Mouse (Mus musculus) myocyte (in vitro differentiated cells): ENCODE measurements around the gene Igf1r. TPM values are rescaled to one million over a fixed set of nuclear protein-coding genes. Genes with fewer than 3 reads are reported as not detected.

ENCODE experiments used
- H3K27me3 ChIP-seq: one replicate; pipeline ENCODE4 v1.6.1; 2011; ENCODE audit not compliant: control insufficient read depth, insufficient read depth, insufficient read length
- H3K36me3 ChIP-seq: one replicate; pipeline ENCODE4 v1.6.1; 2011; ENCODE audit not compliant: control insufficient read depth, insufficient read depth
- H3K4me2 ChIP-seq: one replicate; pipeline ENCODE4 v1.6.1; 2011; ENCODE audit warnings: low read depth, control low read depth
- H3K4me3 ChIP-seq: one replicate; pipeline ENCODE4 v1.5.1; 2011; ENCODE audit warnings: mild to moderate bottlenecking, control low read depth, moderate library complexity
- H3K79me2 ChIP-seq: one replicate; pipeline ENCODE4 v1.6.1; 2011; ENCODE audit not compliant: control insufficient read depth, insufficient read depth
- H3ac ChIP-seq: one replicate; pipeline ENCODE4 v1.6.1; 2011; ENCODE audit not compliant: control insufficient read depth, insufficient read length
- CEBPB ChIP-seq: IDR thresholded peaks from 2 replicates; pipeline ENCODE4 v1.6.1; 2011; ENCODE audit warnings: mild to moderate bottlenecking, moderate library complexity; ENCODE audit not compliant: poor library complexity, insufficient read depth, severe bottlenecking
- E2F4 ChIP-seq: IDR thresholded peaks from one replicate; pipeline ENCODE4 v1.6.1; 2011; ENCODE audit warnings: mild to moderate bottlenecking, control low read depth, moderate library complexity; ENCODE audit not compliant: insufficient read depth
- MAX ChIP-seq: IDR thresholded peaks from one replicate; pipeline ENCODE4 v1.6.1; 2011; ENCODE audit warnings: low read depth, mild to moderate bottlenecking, control low read depth
- MYOD1 ChIP-seq, 3 experiments: IDR thresholded peaks; one replicate each; pipeline ENCODE4 v1.6.1; 2011; ENCODE audit warnings: control low read depth in 2 of 3, low read depth in 2 of 3, mild to moderate bottlenecking in 2 of 3, moderate library complexity in 1 of 3; ENCODE audit not compliant: insufficient read length in 2 of 3, control insufficient read depth in 1 of 3
- MYOG ChIP-seq, 3 experiments: IDR thresholded peaks; one replicate each; pipeline ENCODE4 v1.6.1; 2011; ENCODE audit warnings: control low read depth in 2 of 3, low read depth in 2 of 3, mild to moderate bottlenecking in 2 of 3; ENCODE audit not compliant: insufficient read length in 2 of 3, control insufficient read depth in 1 of 3, insufficient read depth in 1 of 3
- POLR2A ChIP-seq: IDR thresholded peaks from one replicate; pipeline ENCODE4 v1.6.1; 2011; ENCODE audit warnings: low read depth, mild to moderate bottlenecking, control low read depth, moderate library complexity; ENCODE audit not compliant: insufficient read length
- POLR2AphosphoS2 ChIP-seq: IDR thresholded peaks from one replicate; pipeline ENCODE4 v1.6.1; 2011; ENCODE audit warnings: low read depth, control low read depth; ENCODE audit not compliant: insufficient read length
- REST ChIP-seq: IDR thresholded peaks from one replicate; pipeline ENCODE4 v1.6.1; 2011; ENCODE audit warnings: mild to moderate bottlenecking, control low read depth, moderate library complexity; ENCODE audit not compliant: insufficient read depth, insufficient read length
- SRF ChIP-seq: IDR thresholded peaks from one replicate; pipeline ENCODE4 v1.6.1; 2011; ENCODE audit warnings: low read depth; ENCODE audit not compliant: control insufficient read depth, insufficient read length
- TCF12 ChIP-seq: IDR thresholded peaks from one replicate; pipeline ENCODE4 v1.6.1; 2011; ENCODE audit warnings: mild to moderate bottlenecking, control low read depth; ENCODE audit not compliant: poor library complexity, insufficient read depth, severe bottlenecking
- TCF3 ChIP-seq: IDR thresholded peaks from one replicate; pipeline ENCODE4 v1.6.1; 2011; ENCODE audit warnings: low read depth, control low read depth; ENCODE audit not compliant: insufficient read length
- USF1 ChIP-seq: IDR thresholded peaks from one replicate; pipeline ENCODE4 v1.6.1; 2011; ENCODE audit warnings: low read depth, mild to moderate bottlenecking, control low read depth, moderate library complexity
- polyA plus RNA-seq: library from polyadenylated mRNA; unstranded; fragments of >200 nt; fragmentation: generic; extraction: Trizol; gene quantifications from one replicate; pipeline ENCODE4 v1.2.1, GENCODE M21; 2012; ENCODE audit warnings: missing spikeins

Gene Igf1r
- polyA plus RNA-seq, 1 experiment, result 7.9 TPM

- H3K79me2 ChIP-seq, result no peaks in the 10 kb centered on the region
- no peak overlapping the region for H3K4me2 ChIP-seq
- H3K4me3 ChIP-seq, result no peak overlapping the region
- TF ChIP-seq CEBPB (no peak), USF1 (no peak), POLR2A (no peak), MYOD1 (IDR thresholded peaks at IDR 0.05; ENCODE audit: control insufficient read depth in 1 of 3, insufficient read length in 2 of 3, low read depth in 2 of 3) (no peak), E2F4 (no peak)
- peaks cover 4% of the 10 kb centered on the region for H3K36me3 ChIP-seq
- H3K27me3 ChIP-seq, result no peaks in the 10 kb centered on the region
- no peak overlapping the region for H3ac ChIP-seq
Observed at GRCm38 (mm10) chr7:68236817-68237216, 284.2 kb downstream of the Igf1r start.

GRCm38 (mm10) chr7:68239220-68239827 is 286.7 kb downstream of the Igf1r start:
- Histone ChIP-seq H3K36me3 (no peaks in the 10 kb centered on the region), H3K27me3 (no peaks in the 10 kb centered on the region), H3K79me2 (no peaks in the 10 kb centered on the region), H3K4me3 (no peak overlapping the region), H3K4me2 (peak overlapping the region; percentile 9), H3ac (no peak overlapping the region)
- TF ChIP-seq MYOG (IDR thresholded peaks at IDR 0.05; ENCODE audit: control insufficient read depth in 1 of 3, insufficient read depth in 1 of 3, insufficient read length in 2 of 3, low read depth in 2 of 3) (peak; percentile 24 to 72 (median 54)), MAX (no peak), MYOD1 (IDR thresholded peaks at IDR 0.05; ENCODE audit: control insufficient read depth in 1 of 3, insufficient read length in 2 of 3, low read depth in 2 of 3) (peak in 2 of 3 experiments; percentile 52 to 80), USF1 (no peak), TCF3 (no peak), TCF12 (no peak), E2F4 (no peak), REST (no peak), POLR2A (no peak), POLR2AphosphoS2 (no peak), SRF (no peak), CEBPB (no peak)

GRCm38 (mm10) chr7:68241205-68241604 is 288.6 kb downstream of the Igf1r start:
- no peaks in the 10 kb centered on the region for H3K27me3 ChIP-seq
- TF ChIP-seq TCF3, result no peak
- TF ChIP-seq POLR2A, result no peak
- no peak for TF ChIP-seq CEBPB
- no peak for TF ChIP-seq MAX
- TF ChIP-seq TCF12, result no peak
- no peak for TF ChIP-seq E2F4
- no peak for TF ChIP-seq SRF
- TF ChIP-seq REST, result no peak
- TF ChIP-seq MYOG (IDR thresholded peaks at IDR 0.05; ENCODE audit: control insufficient read depth in 1 of 3, insufficient read depth in 1 of 3, insufficient read length in 2 of 3, low read depth in 2 of 3), result no peak
- TF ChIP-seq USF1, result no peak
- no peak for TF ChIP-seq POLR2AphosphoS2
- no peak for TF ChIP-seq MYOD1 (IDR thresholded peaks at IDR 0.05; ENCODE audit: control insufficient read depth in 1 of 3, insufficient read length in 2 of 3, low read depth in 2 of 3)
- H3ac ChIP-seq, result no peak overlapping the region
- H3K79me2 ChIP-seq, result no peaks in the 10 kb centered on the region
- no peak overlapping the region for H3K4me2 ChIP-seq
- no peaks in the 10 kb centered on the region for H3K36me3 ChIP-seq
- H3K4me3 ChIP-seq, result no peak overlapping the region

- no peak overlapping the region for H3ac ChIP-seq
- H3K27me3 ChIP-seq, result no peaks in the 10 kb centered on the region
- no peaks in the 10 kb centered on the region for H3K36me3 ChIP-seq
- no peaks in the 10 kb centered on the region for H3K79me2 ChIP-seq
- H3K4me3 ChIP-seq, result no peak overlapping the region
- TF ChIP-seq REST (no peak), MYOG (IDR thresholded peaks at IDR 0.05; ENCODE audit: control insufficient read depth in 1 of 3, insufficient read depth in 1 of 3, insufficient read length in 2 of 3, low read depth in 2 of 3) (no peak), E2F4 (no peak), TCF12 (no peak), CEBPB (no peak), USF1 (no peak), MAX (no peak), SRF (no peak), POLR2A (no peak), TCF3 (no peak), POLR2AphosphoS2 (no peak), MYOD1 (IDR thresholded peaks at IDR 0.05; ENCODE audit: control insufficient read depth in 1 of 3, insufficient read length in 2 of 3, low read depth in 2 of 3) (no peak)
- no peak overlapping the region for H3K4me2 ChIP-seq
Observed at GRCm38 (mm10) chr7:68245681-68246080, 293.1 kb downstream of the Igf1r start.

- no peak for TF ChIP-seq MAX
- TF ChIP-seq E2F4, result no peak
- no peak for TF ChIP-seq SRF
- TF ChIP-seq POLR2A, result no peak
- no peak for TF ChIP-seq TCF3
- no peak for TF ChIP-seq USF1
- no peak overlapping the region for H3K4me3 ChIP-seq
- no peaks in the 10 kb centered on the region for H3K79me2 ChIP-seq
- H3ac ChIP-seq, result no peak overlapping the region
- no peak overlapping the region for H3K4me2 ChIP-seq
- no peaks in the 10 kb centered on the region for H3K36me3 ChIP-seq
- H3K27me3 ChIP-seq, result no peaks in the 10 kb centered on the region
Observed at GRCm38 (mm10) chr7:68246249-68246648, 293.6 kb downstream of the Igf1r start.
